Mouse (Mus musculus) E14TG2a.4 (cell line): ENCODE measurements around the gene Ccdc125.
"Not testable (repeated sequence)": the region's sequence is repeated elsewhere in the genome, so short reads cannot be mapped to it uniquely, and the experiment has no call there.

Experiments
- H3K27me3 ChIP-seq: 2 replicates; pipeline ENCODE4 v1.6.1; 2014; ENCODE audit warnings: low read length, control low read depth; ENCODE audit not compliant: insufficient read depth
- H3K36me3 ChIP-seq: 2 replicates; pipeline ENCODE4 v1.6.1; 2014; ENCODE audit warnings: low read length, control low read depth; ENCODE audit not compliant: insufficient read depth
- H3K4me1 ChIP-seq: replicated peaks from 2 replicates; pipeline ENCODE4 v1.6.1; 2014; ENCODE audit warnings: low read depth, low read length, control low read depth
- H3K4me3 ChIP-seq: replicated peaks from 2 replicates; pipeline ENCODE4 v1.5.1; 2014; ENCODE audit warnings: mild to moderate bottlenecking, low read length
- H3K9me3 ChIP-seq: 2 replicates; pipeline ENCODE4 v1.6.1; 2014; ENCODE audit warnings: low read length, control low read depth
- CTCF ChIP-seq: conservative IDR thresholded peaks from 2 replicates; pipeline ENCODE4 v1.5.1; 2014; ENCODE audit warnings: low read length
- NANOG ChIP-seq: IDR thresholded peaks from 2 replicates; pipeline ENCODE4 v1.6.1; 2014; ENCODE audit warnings: borderline replicate concordance, low read length, mixed read lengths
- POU5F1 ChIP-seq: IDR thresholded peaks from 2 replicates; pipeline ENCODE4 v1.6.1; 2014; ENCODE audit warnings: low read length, borderline replicate concordance

The Ccdc125 gene

DNA sequence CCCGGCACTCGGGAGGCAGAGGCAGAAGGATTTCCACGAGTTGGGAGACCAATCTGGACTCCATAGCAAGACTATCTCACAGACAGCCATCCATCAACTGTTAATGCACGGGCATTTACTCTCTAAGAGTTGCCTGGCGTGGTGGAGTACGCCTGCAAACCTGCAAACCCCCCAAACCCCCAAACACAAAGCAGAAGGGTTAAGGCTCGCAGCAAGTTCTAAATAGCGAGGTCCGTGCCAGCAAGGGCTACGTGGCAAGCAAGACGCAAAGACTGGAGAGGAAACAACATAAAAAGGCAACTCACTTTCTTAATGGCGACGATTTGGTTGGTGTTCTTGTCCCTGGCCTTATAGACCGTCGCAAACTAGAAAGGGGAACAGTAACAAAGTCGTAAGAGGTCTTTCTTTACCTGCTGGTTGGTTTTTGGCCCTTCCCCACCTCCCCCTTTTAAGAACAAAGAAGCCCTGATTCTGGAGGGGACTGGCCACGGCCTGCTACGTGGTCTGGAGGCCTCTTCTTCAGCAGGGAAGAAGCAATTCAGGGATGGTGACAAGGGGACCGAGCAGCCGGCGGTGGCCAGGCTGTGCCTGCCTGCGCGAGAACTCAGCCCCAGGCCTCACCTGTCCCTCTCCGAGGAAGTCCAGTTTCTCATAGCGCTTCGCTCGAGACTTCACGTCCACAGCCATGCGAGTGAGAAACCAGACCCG is 60.8 kb downstream of the Ccdc125 start:
- Histone ChIP-seq H3K36me3 (peaks cover 40% of the 10 kb centered on the region), H3K4me1 (peaks cover 40% of the 10 kb centered on the region), H3K4me3 (peak overlapping the region; percentile 99)

DNA sequence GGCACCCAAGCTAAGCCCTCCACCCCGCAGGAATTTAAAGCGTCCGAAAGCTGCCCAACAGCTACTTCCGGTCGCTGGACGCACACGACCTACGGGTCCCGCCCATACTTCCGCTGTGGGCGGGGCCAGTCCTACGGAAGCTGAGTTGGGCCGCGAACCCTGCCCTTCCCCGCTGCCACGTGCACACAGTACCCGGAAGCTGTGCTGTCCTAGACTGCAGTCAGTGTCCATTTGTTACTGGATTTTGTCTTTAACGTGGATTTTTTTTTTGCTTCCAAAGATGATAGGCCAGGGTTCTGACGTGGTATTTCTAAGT is 61.3 kb downstream of the Ccdc125 start, which contains the start of gene Cdk7:
Gene Cdk7, minus strand, starts transcription at position 79 of the 316 bp plus-strand sequence.
- peaks cover 35% of the 10 kb centered on the region for H3K4me1 ChIP-seq
- peaks cover 40% of the 10 kb centered on the region for H3K36me3 ChIP-seq
- H3K4me3 ChIP-seq, result peak within 1 kb of the TSS; percentile 99
- TF ChIP-seq NANOG, result no peak
- no peak for TF ChIP-seq CTCF
- TF ChIP-seq POU5F1, result no peak
- H3K27me3 ChIP-seq, result no peaks in the 10 kb centered on the region
- no peaks in the 10 kb centered on the region for H3K9me3 ChIP-seq

More for the DNA sequence above, 60.8 kb downstream of the Ccdc125 start:
- H3K9me3 ChIP-seq, result no peaks in the 10 kb centered on the region
- H3K27me3 ChIP-seq, result no peaks in the 10 kb centered on the region
- TF ChIP-seq POU5F1, result no peak
- no peak for TF ChIP-seq CTCF
- no peak for TF ChIP-seq NANOG

- peaks cover 30% of the 10 kb centered on the region for H3K4me1 ChIP-seq
- H3K4me3 ChIP-seq, result peak overlapping the region; percentile 99; the same call in 1 of the 2 replicates
- not testable (repeated sequence) for H3K27me3 ChIP-seq, H3K9me3 ChIP-seq
- TF ChIP-seq CTCF, result 0 out of 2 replicates have a peak, but pooled peaks have one; percentile 11
- peaks cover 40% of the 10 kb centered on the region for H3K36me3 ChIP-seq
Observed at GRCm38 (mm10) chr13:100731462-100732046, 62.0 kb downstream of the Ccdc125 start.

GRCm38 (mm10) chr13:100732756-100733155 is 63.2 kb downstream of the Ccdc125 start:
- H3K36me3 ChIP-seq, result peaks cover 32% of the 10 kb centered on the region
- H3K27me3 ChIP-seq, result no peaks in the 10 kb centered on the region
- no peaks in the 10 kb centered on the region for H3K9me3 ChIP-seq
- peaks cover 21% of the 10 kb centered on the region for H3K4me1 ChIP-seq
- no peak for TF ChIP-seq POU5F1
- TF ChIP-seq CTCF, result no peak
- no peak for TF ChIP-seq NANOG
- H3K4me3 ChIP-seq, result no peak overlapping the region

- H3K4me1 ChIP-seq, result peaks cover 36% of the 10 kb centered on the region
Observed at GRCm38 (mm10) chr13:100742831-100743230, 73.3 kb downstream of the Ccdc125 start.

DNA sequence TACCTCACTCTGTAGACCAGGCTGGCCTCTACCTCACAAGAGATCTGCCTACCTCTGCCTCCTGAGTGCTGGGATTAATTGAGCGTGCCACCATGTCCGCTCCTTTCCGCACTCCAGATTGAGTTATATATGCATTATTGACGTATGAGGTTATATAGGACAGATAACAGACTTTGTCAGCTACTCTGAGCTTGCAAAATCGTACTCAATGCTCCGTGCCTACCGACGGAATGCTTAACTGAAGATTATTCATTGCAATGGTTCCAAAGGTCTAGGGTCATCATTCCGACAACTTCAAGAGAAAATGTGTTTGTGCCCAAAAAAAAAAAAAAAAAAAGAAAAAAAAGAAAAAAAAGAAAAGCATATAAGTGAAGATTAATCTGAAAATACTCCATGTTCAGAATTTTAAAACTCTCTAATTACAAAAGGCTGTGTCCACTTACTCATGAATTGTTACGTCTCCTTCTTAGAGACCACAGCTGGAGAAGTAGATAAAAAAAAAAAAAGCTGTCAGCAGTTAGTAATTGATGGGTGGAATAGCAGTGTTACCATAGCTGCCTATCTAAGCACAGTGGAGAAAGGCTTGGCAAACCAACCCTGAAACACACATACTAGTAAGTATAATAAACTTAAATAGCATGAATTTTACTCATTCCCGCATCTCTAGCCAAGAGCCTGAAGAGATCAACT is 74.0 kb downstream of the Ccdc125 start:
- H3K4me3 ChIP-seq, result peak overlapping the region; percentile 97
- peaks cover 7% of the 10 kb centered on the region for H3K36me3 ChIP-seq
- no peaks in the 10 kb centered on the region for H3K9me3 ChIP-seq
- TF ChIP-seq CTCF (no peak), NANOG (no peak), POU5F1 (no peak)
- H3K27me3 ChIP-seq, result no peaks in the 10 kb centered on the region
- H3K4me1 ChIP-seq, result peaks cover 36% of the 10 kb centered on the region

More at GRCm38 (mm10) chr13:100742831-100743230, 73.3 kb downstream of the Ccdc125 start:
- no peaks in the 10 kb centered on the region for H3K9me3 ChIP-seq
- no peak overlapping the region for H3K4me3 ChIP-seq
- H3K27me3 ChIP-seq, result no peaks in the 10 kb centered on the region
- TF ChIP-seq POU5F1, result no peak
- TF ChIP-seq NANOG, result no peak
- no peak for TF ChIP-seq CTCF
- H3K36me3 ChIP-seq, result peaks cover 14% of the 10 kb centered on the region

- no peaks in the 10 kb centered on the region for H3K9me3 ChIP-seq
- peak within 1 kb of the TSS; percentile 97 for H3K4me3 ChIP-seq
- no peaks in the 10 kb centered on the region for H3K27me3 ChIP-seq
- TF ChIP-seq NANOG (no peak), POU5F1 (no peak), CTCF (no peak)
- peaks cover 37% of the 10 kb centered on the region for H3K4me1 ChIP-seq
- peaks cover 3% of the 10 kb centered on the region; the same call in 1 of the 2 replicates for H3K36me3 ChIP-seq
Observed at GRCm38 (mm10) chr13:100744036-100744744, 74.7 kb downstream of the Ccdc125 start, which contains the start of gene Mrps36. Gene Mrps36 (minus strand): TSS chr13:100744659.

- Histone ChIP-seq H3K4me1 (peaks cover 40% of the 10 kb centered on the region), H3K4me3 (no peak overlapping the region), H3K36me3 (no peaks in the 10 kb centered on the region), H3K9me3 (no peaks in the 10 kb centered on the region), H3K27me3 (no peaks in the 10 kb centered on the region)
- TF ChIP-seq CTCF (no peak), NANOG (no peak), POU5F1 (no peak)
Observed at GRCm38 (mm10) chr13:100746090-100746489, 76.6 kb downstream of the Ccdc125 start.
